Mouse (Mus musculus): ENCODE results near the gene Fam184a. TPM values are rescaled to one million over a fixed set of nuclear protein-coding genes. Genes with fewer than 3 reads are reported as not detected.

The Fam184a gene
- total RNA-seq, 2 experiments from 2014 or later = 0.28 to 0.31 TPM

DNA sequence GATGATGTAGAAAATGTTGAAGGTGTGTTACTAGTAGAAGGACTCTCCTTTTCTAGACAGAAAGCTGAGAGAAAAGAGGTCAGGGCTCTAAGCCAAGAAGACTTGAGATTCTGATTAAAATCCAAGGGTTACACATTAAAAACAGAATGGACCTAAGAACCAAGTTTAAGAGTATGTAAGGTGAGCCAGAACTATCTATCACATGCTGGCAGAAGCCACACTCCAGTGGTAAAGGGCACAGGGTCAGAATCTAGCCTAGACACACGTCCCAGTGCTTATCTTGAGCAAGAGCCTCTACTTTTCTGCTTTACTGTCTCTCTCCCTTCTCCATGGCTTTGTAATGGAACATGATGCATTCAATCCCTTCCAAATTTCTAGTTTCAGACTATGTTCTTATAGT lies 137.0 kb downstream of the Fam184a start:
- intact Hi-C loops (cut with DNase I) = no loop called here
- no peak for DNase-seq
- no peak for TF ChIP-seq CTCF (IDR thresholded peaks at IDR 0.05)
- Histone ChIP-seq H3K4me3 (no peak overlapping the region), H3K27ac (no peak overlapping the region)

DNA sequence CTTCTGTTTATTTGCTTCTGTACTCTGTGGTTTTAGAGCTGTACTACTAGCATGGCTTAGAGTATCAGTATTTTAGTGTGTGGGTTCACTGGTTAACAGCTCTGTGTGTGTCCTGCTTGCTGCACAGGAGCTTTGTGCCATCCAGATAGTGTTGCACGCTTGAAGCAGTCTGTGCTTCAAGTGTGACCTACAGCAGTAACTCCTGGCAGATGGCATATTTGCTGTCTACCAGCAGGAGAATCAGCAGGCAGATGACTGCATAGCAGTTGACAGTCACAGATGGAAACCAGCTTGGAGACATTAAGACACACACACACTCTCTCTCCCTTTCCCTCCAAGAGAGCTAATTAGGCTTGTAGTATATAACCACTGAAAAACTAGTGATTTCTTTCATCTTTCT lies 138.8 kb downstream of the Fam184a start:
- no peak for TF ChIP-seq CTCF (IDR thresholded peaks at IDR 0.05)

DNA sequence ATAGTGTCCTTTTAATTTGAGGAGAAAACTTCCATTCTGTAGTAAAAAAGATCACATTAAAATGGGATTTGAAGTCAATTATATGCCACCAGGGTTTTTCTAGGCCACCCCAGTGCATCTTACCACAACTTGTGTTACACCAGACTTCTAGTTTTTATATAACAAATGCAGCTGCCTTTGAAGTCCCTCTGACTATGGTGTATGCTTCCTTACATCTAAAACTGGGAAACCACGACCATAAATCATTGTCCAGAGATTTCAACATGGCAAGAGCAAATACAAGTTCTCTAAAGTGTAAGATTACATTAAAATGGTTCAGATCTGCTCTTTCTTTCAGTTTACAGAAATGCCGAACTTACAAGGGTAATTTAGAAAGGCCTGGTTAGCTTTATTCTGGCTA lies 142.6 kb downstream of the Fam184a start:
- DNase-seq = no peak
- intact Hi-C loops (cut with DNase I) = no loop called here
- no peak overlapping the region for H3K27ac ChIP-seq
- no peak for TF ChIP-seq CTCF (IDR thresholded peaks at IDR 0.05)
- H3K4me3 ChIP-seq = no peak overlapping the region

More for the DNA sequence above, 138.8 kb downstream of the Fam184a start:
- no peak for DNase-seq
- intact Hi-C loops (cut with DNase I) = no loop called here
- Histone ChIP-seq H3K4me3 (no peak overlapping the region), H3K27ac (no peak overlapping the region)

DNA sequence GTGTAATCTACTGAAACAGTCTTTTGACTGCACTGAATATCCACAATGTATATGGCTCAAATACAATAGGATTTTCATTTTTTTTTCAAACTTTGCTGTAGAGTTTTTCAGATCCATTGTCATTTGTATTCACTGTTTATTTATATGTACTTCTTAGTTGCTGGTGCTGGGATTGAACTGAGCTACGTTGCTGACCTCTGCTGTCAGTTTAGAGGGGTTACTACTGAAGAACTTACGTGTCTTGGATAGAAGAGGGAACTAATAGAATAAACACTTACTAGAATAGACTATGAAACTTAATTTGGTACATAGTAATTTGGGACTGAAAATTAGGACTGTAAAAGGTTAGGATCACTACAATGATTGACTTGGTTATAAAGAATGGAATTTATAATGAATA lies 145.6 kb downstream of the Fam184a start:
- DNase-seq = no peak
- Histone ChIP-seq H3K27ac (no peak overlapping the region), H3K4me3 (no peak overlapping the region)
- TF ChIP-seq CTCF (IDR thresholded peaks at IDR 0.05) = no peak
- intact Hi-C loops (cut with DNase I) = no loop called here

DNA sequence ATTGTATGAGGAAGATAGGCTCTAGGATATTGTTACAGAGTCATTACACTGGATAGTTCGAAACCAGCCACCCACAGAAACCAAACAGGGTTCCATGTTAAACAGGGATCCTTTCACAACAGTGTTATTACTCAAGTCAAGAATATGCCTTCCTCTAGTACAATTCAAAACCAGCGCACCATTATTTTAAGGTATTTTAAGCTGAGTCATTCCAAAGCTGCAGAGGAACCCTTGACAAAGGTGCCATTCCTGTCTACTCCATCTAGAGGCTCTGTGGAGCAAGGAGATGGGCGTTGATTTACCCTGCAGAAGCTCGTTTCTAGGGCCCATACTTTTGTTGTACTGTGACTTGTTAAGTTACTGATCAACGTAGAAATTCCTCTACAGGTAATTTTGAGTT lies 152.1 kb downstream of the Fam184a start:
- intact Hi-C loops (cut with DNase I) = loop anchor here (10.0 kb wide), 1 partner anchor 254 kb away; no protein-coding TSS in a partner anchor
- TF ChIP-seq CTCF (IDR thresholded peaks at IDR 0.05) = no peak
- peak overlapping the region; percentile 11; the same call in 1 of the 2 replicates for H3K4me3 ChIP-seq
- H3K27ac ChIP-seq = no peak overlapping the region
- no peak for DNase-seq

DNA sequence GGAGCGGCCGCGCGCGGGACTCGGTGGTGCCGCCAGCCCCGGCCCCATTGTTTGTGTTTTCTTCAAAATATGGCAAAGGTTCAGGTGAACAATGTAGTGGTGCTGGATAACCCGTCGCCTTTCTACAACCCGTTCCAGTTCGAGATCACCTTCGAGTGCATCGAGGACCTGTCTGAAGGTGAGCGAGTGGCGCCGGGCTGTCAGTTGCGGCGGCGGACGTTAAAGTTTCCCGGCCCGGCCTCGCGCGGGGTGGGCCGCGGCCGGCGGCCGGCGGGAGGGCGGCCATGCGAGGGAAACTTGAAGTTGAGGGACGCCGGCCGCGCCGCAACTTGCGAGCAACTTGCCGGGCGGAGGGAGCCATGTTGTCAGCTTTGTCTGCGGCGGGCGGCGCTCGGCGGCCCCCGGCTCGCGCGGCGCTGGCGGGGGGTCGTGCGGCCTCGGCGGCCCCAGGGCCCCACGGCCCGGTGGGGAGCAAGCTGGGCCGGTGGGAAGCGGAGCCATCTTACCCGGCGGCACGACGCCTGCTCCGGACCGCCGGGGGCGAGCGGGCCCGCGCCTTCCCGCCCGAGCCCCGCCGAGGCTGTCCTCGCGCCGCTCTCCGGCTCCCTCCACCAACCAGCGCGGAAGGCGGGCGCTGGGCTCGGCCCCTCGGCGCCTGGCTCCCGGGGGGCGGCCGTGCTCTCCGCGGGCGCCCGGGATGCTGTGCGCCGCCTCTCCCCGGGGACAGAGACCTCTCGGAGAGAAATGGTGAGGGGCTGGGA lies 153.6 kb downstream of the Fam184a start:
- Histone ChIP-seq H3K27ac (peak overlapping the region; percentile 91), H3K4me3 (peak overlapping the region; percentile 99)
- peak; percentile 61 for DNase-seq
- intact Hi-C loops (cut with DNase I) = loop anchor here (2.0 to 10.0 kb wide), 2 partner anchors 32 to 252 kb away; no protein-coding TSS in a partner anchor
- TF ChIP-seq CTCF (IDR thresholded peaks at IDR 0.05) = no peak

DNA sequence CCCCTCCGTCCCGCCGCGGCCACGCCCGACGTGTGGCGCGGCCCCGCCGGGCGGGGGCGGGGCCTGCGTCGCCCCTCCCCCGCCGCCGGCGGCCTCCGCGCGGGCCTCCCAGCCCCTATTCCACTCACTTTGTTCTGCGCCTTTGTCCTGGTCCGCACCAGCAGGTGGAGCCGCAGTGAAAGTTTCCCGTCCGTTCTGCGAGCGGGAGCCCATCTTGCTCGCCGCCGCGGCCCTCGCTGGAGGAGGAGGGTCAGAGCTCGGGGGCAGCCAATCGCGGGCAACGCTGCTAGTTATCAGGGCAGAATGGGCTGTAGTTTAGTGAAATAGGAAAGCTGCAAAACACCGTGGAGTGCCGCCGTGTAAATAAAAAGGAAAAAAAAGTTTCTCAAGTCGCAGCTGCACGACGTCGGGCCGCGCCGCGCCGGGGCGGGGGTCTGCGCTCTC lies 154.2 kb downstream of the Fam184a start, which contains the start of gene Asf1a:
Gene Asf1a (plus strand): TSS at position 81 of the 444 bp plus-strand sequence.
- peak; percentile 73 for TF ChIP-seq CTCF (IDR thresholded peaks at IDR 0.05)
- peak; percentile 98 for DNase-seq
- intact Hi-C loops (cut with DNase I) = loop anchor here (2.0 to 10.0 kb wide), 2 partner anchors 32 to 252 kb away; no protein-coding TSS in a partner anchor
- peak within 1 kb of the TSS; percentile 99 for H3K4me3 ChIP-seq
- peak within 1 kb of the TSS; percentile 96 for H3K27ac ChIP-seq

DNA sequence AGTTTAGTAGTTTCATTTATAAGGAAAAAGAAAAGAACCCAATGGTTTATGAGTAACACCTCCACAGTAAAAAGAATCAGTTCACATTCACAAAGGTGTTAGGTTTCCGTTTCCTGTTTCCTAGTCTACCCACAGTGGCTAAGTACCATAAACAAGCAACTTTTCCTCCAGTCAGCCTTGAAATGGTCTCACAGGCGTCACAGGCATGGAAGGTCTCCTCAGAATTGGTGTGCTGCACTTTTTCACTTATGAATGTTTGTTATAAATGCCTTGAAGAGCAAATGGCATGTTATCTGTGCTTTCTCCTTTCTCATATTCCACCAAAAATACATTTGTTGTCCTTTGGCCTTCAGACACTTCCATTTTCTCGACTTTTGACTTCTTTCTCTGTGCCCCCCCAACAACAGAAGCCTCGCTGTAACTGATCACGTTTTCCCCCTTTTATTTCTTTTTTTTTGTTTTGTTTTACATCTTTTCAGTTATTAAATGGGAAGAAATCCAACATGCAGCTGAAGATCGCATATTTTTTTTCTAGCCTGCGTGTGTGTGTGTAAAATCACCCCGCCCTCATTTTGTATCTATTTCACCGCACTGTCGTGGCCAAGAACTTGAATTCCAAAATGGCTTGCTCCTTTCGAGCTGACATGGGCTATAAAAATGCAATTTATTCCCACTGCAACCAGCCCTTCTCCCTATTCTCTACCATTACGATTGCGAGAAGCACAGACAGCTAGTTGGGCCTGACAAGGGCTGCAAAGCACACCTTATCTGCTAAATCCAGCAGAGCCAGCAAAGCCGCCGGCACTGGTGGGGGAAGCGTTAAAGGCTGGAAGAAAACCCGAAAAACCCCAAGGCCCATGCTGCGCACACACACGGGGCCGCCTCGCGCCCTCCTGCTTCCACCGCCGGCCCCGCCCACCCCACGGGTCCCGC lies 154.9 kb downstream of the Fam184a start:
- H3K4me3 ChIP-seq = peak overlapping the region; percentile 99
- DNase-seq = no peak
- H3K27ac ChIP-seq = peak overlapping the region; percentile 96
- TF ChIP-seq CTCF (IDR thresholded peaks at IDR 0.05) = no peak
- intact Hi-C loops (cut with DNase I) = loop anchor here (2.0 to 10.0 kb wide), 2 partner anchors 33 to 251 kb away; no protein-coding TSS in a partner anchor

DNA sequence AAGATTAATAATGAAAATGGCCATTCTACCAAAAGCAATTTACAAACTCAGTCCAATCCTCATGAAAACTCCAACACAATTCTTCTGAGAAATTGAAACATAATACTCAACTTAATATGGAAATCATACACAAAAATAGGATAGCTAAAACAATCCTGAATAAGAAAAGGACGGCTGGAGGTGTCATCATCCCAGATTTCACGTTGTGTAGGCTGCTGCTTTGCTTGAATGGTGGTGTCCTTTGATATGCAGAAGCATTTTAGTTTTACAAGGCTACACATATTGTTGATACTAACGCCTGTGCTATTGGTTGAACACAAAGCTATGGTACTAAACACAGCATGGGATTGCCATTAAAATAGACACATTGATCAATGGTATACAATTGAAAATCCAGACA lies 165.1 kb downstream of the Fam184a start:
- Histone ChIP-seq H3K4me3 (no peak overlapping the region), H3K27ac (no peak overlapping the region)
- intact Hi-C loops (cut with DNase I) = no loop called here
- DNase-seq = no peak
- no peak for TF ChIP-seq CTCF (IDR thresholded peaks at IDR 0.05)

Other genes starting within 250 kb of the Fam184a start
- 10 to 100 TPM; 21.0 to 26.4 TPM for gene Asf1a, start 154.4 kb downstream of the Fam184a start, total RNA-seq (2021)
- under 1 TPM; 0.89 to 0.92 TPM for gene Mcm9, start 120.7 kb downstream of the Fam184a start, total RNA-seq (2021)